Mouse (Mus musculus) T-helper 2 cell (primary cell): ENCODE data around the gene Tm9sf4.

Source experiments
- in situ Hi-C: fragments of 300-600 bp; cut with MboI, MseI; formaldehyde crosslinking; loops from one replicate; pipeline ENCODE4 v1.15.1; 2025; ENCODE audit warnings: high pct_unique_total_duplicates

Tm9sf4 gene

GRCm38 (mm10) chr2:153214771-153215259, 53.7 kb downstream of the Tm9sf4 start:
- in situ Hi-C loops = no loop called here

- in situ Hi-C loops = no loop called here
These were observed 54.3 kb downstream of the Tm9sf4 start for GRCm38 (mm10) chr2:153215421-153215820.

GRCm38 (mm10) chr2:153217826-153218340, 56.8 kb downstream of the Tm9sf4 start:
- in situ Hi-C loops = no loop called here

DNA sequence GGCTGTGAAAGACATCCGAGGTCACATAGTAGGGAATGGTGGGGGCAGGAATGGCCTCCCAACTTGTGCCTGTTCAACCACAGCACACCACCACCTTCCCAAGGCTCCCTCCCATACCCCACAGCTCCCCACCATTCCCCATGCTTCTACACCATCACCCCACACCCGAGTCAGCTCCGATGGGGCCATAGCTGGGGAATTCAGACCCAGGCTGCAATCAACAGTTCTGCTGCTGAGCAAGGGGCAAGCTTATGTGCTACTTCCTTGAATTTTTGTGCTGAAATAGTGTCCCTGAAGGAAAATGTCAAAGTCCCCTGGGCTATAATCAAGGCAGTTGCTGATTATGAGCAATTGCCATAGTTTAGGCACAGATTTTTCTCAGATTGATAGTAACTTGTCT, 57.4 kb downstream of the Tm9sf4 start:
- in situ Hi-C loops = no loop called here

DNA sequence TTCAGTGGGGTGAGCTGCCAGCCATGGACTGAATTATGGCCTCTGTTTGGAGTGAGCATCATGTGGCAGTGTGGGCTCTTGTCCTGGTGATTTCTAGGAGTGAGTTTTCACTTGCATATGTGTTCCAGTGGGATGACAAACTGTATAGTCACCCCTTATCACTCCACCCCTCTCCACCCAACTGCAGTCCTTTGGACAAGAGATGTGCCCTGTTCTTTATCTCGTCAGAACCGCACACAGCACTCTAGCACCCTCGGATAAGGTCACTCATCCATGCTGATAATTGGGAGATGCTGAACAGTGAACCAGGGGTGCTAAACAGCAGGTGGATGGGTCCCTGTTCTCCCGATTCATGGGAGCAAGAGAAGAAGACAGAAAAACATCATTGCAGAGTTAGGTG, 60.5 kb downstream of the Tm9sf4 start:
- in situ Hi-C loops = no loop called here

DNA sequence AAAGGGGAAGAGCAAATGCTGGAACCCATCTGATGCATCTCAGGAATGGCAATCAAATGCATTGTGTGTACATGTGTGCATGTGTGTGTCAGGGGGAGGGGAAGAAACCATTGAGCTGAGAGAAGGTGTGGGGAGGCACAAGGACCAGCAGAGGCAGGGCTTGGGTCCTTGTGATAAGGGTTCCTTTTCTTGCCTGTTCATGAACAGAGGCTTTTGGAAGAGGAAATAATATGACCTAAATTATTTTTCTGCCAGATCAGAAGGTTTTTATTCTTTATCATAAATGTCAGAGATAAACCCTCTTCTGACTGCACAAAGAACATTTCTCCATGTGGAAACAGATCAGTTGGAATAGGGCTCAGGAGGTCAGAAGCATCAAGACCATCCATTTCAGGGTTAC, 61.0 kb downstream of the Tm9sf4 start:
- in situ Hi-C loops = no loop called here

- in situ Hi-C loops = no loop called here
These were observed 61.5 kb downstream of the Tm9sf4 start for GRCm38 (mm10) chr2:153222566-153222965.

DNA sequence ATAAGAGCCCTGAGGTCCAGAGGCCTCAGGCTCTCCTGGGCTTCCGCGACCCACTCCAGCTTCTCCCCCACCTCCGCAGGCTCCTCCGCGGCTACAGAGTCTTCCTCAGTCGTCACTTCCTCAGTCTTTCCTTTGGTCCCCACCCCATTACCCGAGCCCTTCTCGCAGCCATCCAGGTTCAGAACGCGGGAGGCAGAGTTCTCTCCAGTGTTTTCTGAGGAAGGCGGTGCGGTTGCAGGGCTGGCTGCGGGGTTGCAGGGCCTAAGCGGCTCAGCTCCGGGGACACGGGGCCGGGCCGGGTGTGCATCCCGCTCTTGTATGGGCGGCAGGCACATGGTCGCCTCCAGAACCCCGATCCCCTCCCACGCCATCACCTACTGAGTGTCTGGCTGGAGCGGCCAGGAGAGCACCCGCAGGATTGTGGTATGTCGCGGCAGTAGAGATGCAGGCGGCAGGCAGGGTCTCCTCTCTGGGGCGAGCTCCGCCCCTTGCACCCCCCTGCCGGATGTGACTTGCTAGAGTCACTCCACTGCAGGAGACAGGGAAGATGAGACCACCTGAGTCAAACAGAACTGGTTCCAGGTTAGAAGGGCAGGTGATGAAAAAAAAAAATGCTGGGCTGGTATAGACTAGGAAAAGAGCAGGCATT, 64.0 kb downstream of the Tm9sf4 start, which contains the start of gene Tspyl3:
Gene Tspyl3 (minus strand): TSS at position 496 of the 649 bp plus-strand sequence.
- in situ Hi-C loops = loop anchor here (5.0 kb wide), 1 partner anchor 488 kb away; the partner anchor contains the start of gene Id1

DNA sequence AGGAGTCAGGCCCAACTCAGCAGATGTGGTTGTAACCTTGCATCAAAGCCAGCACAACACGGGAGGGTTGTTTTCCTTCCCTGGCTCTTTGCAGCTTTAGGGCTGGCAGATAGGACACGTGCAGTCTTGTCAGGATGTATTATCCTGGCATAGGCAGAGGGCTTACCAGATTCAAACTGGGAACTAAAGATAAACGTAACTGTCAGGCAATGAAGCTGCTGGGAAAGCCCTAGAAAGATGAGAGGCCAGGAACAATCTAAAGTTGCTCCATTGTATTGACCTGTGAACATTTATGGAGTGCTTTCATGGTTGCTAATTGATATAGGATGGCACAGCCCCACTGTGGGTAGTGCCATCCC, 64.5 kb downstream of the Tm9sf4 start:
- in situ Hi-C loops = loop anchor here (5.0 kb wide), 1 partner anchor 488 kb away; the partner anchor contains the start of gene Id1

- in situ Hi-C loops = loop anchor here (5.0 kb wide), 1 partner anchor 491 kb away; the partner anchor contains the start of gene Id1
These were observed 66.9 kb downstream of the Tm9sf4 start for GRCm38 (mm10) chr2:153227959-153228358.

DNA sequence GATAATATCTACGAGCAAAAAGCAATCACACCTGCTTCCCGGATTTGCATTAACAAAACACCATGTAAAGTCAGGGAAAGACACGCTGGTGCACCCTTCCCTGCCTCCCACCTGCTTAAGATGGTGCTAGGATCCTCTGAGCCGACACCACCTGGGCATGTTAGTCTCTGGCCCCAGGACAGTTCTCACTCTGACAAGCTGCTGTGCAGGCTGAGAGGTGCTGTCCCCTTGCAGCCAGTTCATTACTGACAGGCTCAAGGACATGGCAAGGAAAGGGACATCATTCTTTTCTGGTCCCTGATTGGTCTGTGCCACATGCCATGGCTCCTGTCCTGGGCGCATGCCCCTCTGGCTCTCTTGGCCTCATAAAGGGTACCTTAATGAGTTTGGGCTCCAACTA, 67.4 kb downstream of the Tm9sf4 start:
- in situ Hi-C loops = loop anchor here (5.0 kb wide), 1 partner anchor 491 kb away; the partner anchor contains the start of gene Id1

- in situ Hi-C loops = no loop called here
These were observed 76.1 kb downstream of the Tm9sf4 start for GRCm38 (mm10) chr2:153237193-153237592.

DNA sequence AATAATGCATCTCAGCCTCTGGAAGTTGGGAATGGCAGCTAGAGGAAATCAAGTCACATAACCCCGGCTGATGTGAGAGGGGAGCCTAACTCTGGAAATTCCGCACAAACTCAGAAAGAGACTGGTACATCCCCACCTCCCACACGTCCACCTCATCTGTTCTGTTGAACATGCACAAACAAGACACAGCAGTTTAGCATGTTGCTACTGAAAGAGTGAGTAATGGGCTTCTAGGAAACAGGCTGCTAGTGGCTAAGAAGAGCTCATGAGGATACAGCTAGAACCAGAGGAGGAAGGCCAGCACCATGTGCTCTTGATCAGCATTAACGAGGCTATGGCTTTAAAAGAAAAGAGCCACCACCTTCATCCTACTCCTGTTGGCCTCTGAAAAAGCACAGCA, 76.8 kb downstream of the Tm9sf4 start:
- in situ Hi-C loops = no loop called here

GRCm38 (mm10) chr2:153238406-153238805, 77.3 kb downstream of the Tm9sf4 start:
- in situ Hi-C loops = no loop called here

- in situ Hi-C loops = no loop called here
These were observed 78.1 kb downstream of the Tm9sf4 start for GRCm38 (mm10) chr2:153239021-153239859.

DNA sequence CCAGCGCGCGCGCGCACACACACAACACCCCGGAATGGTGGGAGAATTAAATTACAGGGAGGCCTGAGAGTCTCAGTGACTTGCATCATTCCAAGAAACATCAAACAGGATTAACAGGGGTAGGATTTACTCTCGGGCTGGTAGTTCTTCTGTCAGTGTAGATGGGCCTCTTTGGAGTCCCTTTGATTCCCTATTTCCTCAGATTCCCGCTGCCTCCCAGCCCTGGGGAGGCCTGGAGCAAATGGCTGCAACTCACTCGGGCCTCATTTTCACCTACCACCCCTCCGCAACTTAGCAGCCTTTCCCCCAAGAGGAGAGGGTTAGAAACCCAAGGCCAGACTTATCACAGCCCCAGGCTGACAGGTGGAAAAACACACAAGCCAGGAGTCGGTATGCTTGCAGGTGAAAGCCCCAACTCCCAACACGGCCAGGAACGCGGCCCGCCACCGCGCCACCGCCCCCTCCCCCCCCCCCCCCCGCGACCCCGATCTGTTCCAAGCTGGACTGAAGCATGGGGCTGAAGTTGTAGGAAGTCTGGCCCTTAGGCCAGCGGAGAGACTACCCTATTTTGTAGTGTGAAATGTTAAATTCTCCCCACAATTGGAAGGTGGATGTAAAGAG, 78.9 kb downstream of the Tm9sf4 start:
- in situ Hi-C loops = no loop called here

DNA sequence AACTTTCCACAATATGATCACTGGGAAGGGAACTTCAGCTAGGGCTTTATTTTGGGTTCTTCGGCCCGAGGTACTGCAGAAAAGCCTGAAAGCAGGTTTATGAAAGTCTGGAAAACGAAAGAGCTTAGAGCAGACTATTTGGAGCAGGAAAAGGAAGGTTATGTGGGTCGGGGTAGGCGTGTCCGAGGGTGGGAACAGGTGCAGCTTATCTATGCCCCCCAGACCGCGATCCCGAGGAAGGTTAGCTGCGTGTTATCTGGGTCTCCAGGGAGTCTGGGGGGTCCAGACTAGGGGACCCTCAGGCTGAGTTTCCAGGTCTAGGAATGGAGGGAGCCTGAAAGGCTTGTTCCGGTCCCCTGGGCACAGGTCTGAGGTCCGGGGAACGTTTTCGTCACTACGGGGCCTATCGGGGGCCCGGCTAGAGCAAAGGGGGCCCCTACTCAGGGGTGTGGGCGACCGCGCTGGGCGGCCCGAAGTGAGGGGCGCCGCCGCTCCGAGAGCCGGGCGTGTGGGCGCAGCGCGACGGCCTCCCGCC, 79.7 kb downstream of the Tm9sf4 start:
- in situ Hi-C loops = no loop called here

GRCm38 (mm10) chr2:153241250-153242014, 80.3 kb downstream of the Tm9sf4 start, which contains the start of the genes Plagl2 and Pofut1:
Gene Plagl2, minus strand, starts transcription at chr2:153241426.
Gene Pofut1, plus strand, starts transcription at chr2:153241533.
- in situ Hi-C loops = no loop called here

GRCm38 (mm10) chr2:153242156-153242555, 81.1 kb downstream of the Tm9sf4 start:
- in situ Hi-C loops = no loop called here

GRCm38 (mm10) chr2:153249751-153250150, 88.6 kb downstream of the Tm9sf4 start:
- in situ Hi-C loops = no loop called here

- in situ Hi-C loops = no loop called here
These were observed 95.5 kb downstream of the Tm9sf4 start for GRCm38 (mm10) chr2:153256604-153257003.
